Mouse (Mus musculus): ENCODE measurements around the gene Glt1d1. TPM values are rescaled to one million over a fixed set of nuclear protein-coding genes. Genes with fewer than 3 reads are reported as not detected.

Glt1d1 gene
- total and polyA plus RNA-seq, 3 experiments: 0.19 TPM; not detected in 2

- TF ChIP-seq TCF12 (IDR thresholded peaks at IDR 0.05; ENCODE audit: low read depth, low read length) (no peak), ZNF384 (IDR thresholded peaks at IDR 0.05; ENCODE audit: low read depth, low read length) (no peak), MXI1 (IDR thresholded peaks at IDR 0.05; ENCODE audit: low read depth, low read length) (no peak), ZC3H11A (IDR thresholded peaks at IDR 0.05; ENCODE audit: low read depth, low read length) (no peak), MAX (IDR thresholded peaks at IDR 0.05; ENCODE audit: low read length) (no peak), RAD21 (IDR thresholded peaks at IDR 0.05; ENCODE audit: low read depth, low read length) (no peak), GATA1 (IDR thresholded peaks at IDR 0.05; ENCODE audit: low read depth, low read length) (no peak), NRF1 (IDR thresholded peaks at IDR 0.05; ENCODE audit: insufficient read depth, low read depth, low read length, poor library complexity, severe bottlenecking) (no peak), USF1 (IDR thresholded peaks at IDR 0.05; ENCODE audit: low read depth, low read length) (no peak), MAZ (IDR thresholded peaks at IDR 0.05; ENCODE audit: low read depth, low read length) (no peak), SMC3 (IDR thresholded peaks at IDR 0.05; ENCODE audit: low read depth, low read length) (no peak), RCOR1 (IDR thresholded peaks at IDR 0.05; ENCODE audit: low read depth, low read length) (no peak), CTCF (IDR thresholded peaks at IDR 0.05 in 2 of 3, conservative IDR thresholded peaks at IDR 0.05 in 1 of 3; ENCODE audit: control insufficient read depth in 1 of 3, insufficient read depth in 1 of 3, low read depth in 2 of 3, low read length in 3 of 3, poor library complexity in 1 of 3, severe bottlenecking in 1 of 3) (no peak), MAFK (IDR thresholded peaks at IDR 0.05; ENCODE audit: borderline replicate concordance, low read depth, low read length) (no peak), ZMIZ1 (IDR thresholded peaks at IDR 0.05; ENCODE audit: low read depth, low read length) (no peak), KAT2A (conservative IDR thresholded peaks at IDR 0.05; ENCODE audit: low read depth, low read length) (no peak), TBP (IDR thresholded peaks at IDR 0.05; ENCODE audit: low read depth, low read length) (no peak), E2F4 (IDR thresholded peaks at IDR 0.05; ENCODE audit: borderline replicate concordance, low read depth, low read length) (no peak), EP300 (IDR thresholded peaks at IDR 0.05; ENCODE audit: low read depth in 1 of 2, low read length in 2 of 2) (no peak), USF2 (IDR thresholded peaks at IDR 0.05; ENCODE audit: borderline replicate concordance in 1 of 2, insufficient read depth in 1 of 2, low read depth in 1 of 2, low read length in 2 of 2) (no peak)
- H3K36me3 ChIP-seq (ENCODE audit: control insufficient read depth in 1 of 2, insufficient read depth in 2 of 2, low read length in 2 of 2): no peaks in the 10 kb centered on the region
- no peak for DNase-seq (ENCODE audit: low read depth, low spot score)
- no peak overlapping the region for H3K9ac ChIP-seq (ENCODE audit: control insufficient read depth, low read depth, low read length, poor library complexity, severe bottlenecking)
- H3K27ac ChIP-seq (ENCODE audit: control insufficient read depth, low read depth, low read length): no peak overlapping the region
- H3K4me1 ChIP-seq (ENCODE audit: control insufficient read depth in 1 of 2, insufficient read depth in 2 of 2, low read length in 2 of 2): no peaks in the 10 kb centered on the region
- no peaks in the 10 kb centered on the region for H3K79me2 ChIP-seq (ENCODE audit: control insufficient read depth, insufficient read depth, low read length, poor library complexity)
- no peaks in the 10 kb centered on the region for H3K27me3 ChIP-seq (ENCODE audit: control insufficient read depth in 1 of 2, insufficient read depth in 2 of 2, low read length in 2 of 2)
- no peaks in the 10 kb centered on the region for H3K9me3 ChIP-seq (replicated peaks; ENCODE audit: insufficient read depth, low read length)
- H3K4me3 ChIP-seq (ENCODE audit: control insufficient read depth in 1 of 2, insufficient read depth in 1 of 2, low read depth in 2 of 2, low read length in 2 of 2): no peak overlapping the region
These were observed 98.3 kb downstream of the Glt1d1 start for GRCm38 (mm10) chr5:127730351-127730750.

- no peaks in the 10 kb centered on the region for H3K4me1 ChIP-seq (ENCODE audit: control insufficient read depth in 1 of 2, insufficient read depth in 2 of 2, low read length in 2 of 2)
- H3K9ac ChIP-seq (ENCODE audit: control insufficient read depth, low read depth, low read length, poor library complexity, severe bottlenecking): no peak overlapping the region
- no peaks in the 10 kb centered on the region for H3K27me3 ChIP-seq (ENCODE audit: control insufficient read depth in 1 of 2, insufficient read depth in 2 of 2, low read length in 2 of 2)
- no peak for TF ChIP-seq HCFC1 (IDR thresholded peaks at IDR 0.05; ENCODE audit: low read depth, low read length)
- no peak for TF ChIP-seq RAD21 (IDR thresholded peaks at IDR 0.05; ENCODE audit: low read depth, low read length)
- no peak for TF ChIP-seq GATA1 (IDR thresholded peaks at IDR 0.05; ENCODE audit: low read depth, low read length)
- TF ChIP-seq ZC3H11A (IDR thresholded peaks at IDR 0.05; ENCODE audit: low read depth, low read length): no peak
- TF ChIP-seq MYC (IDR thresholded peaks at IDR 0.05; ENCODE audit: low read depth, low read length): no peak
- no peak for TF ChIP-seq E2F4 (IDR thresholded peaks at IDR 0.05; ENCODE audit: borderline replicate concordance, low read depth, low read length)
- TF ChIP-seq RCOR1 (IDR thresholded peaks at IDR 0.05; ENCODE audit: low read depth, low read length): no peak
- no peak for TF ChIP-seq MXI1 (IDR thresholded peaks at IDR 0.05; ENCODE audit: low read depth, low read length)
- no peak for TF ChIP-seq MAX (IDR thresholded peaks at IDR 0.05; ENCODE audit: low read length)
- DNase-seq (ENCODE audit: low read depth, low spot score): no peak
- no peaks in the 10 kb centered on the region for H3K36me3 ChIP-seq (ENCODE audit: control insufficient read depth in 1 of 2, insufficient read depth in 2 of 2, low read length in 2 of 2)
- no peak overlapping the region for H3K4me3 ChIP-seq (ENCODE audit: control insufficient read depth in 1 of 2, insufficient read depth in 1 of 2, low read depth in 2 of 2, low read length in 2 of 2)
- H3K27ac ChIP-seq (ENCODE audit: control insufficient read depth, low read depth, low read length): no peak overlapping the region
- H3K9me3 ChIP-seq (replicated peaks; ENCODE audit: insufficient read depth, low read length): no peaks in the 10 kb centered on the region
- H3K79me2 ChIP-seq (ENCODE audit: control insufficient read depth, insufficient read depth, low read length, poor library complexity): no peaks in the 10 kb centered on the region
These were observed 109.3 kb downstream of the Glt1d1 start for GRCm38 (mm10) chr5:127741331-127741730.

Measured in MEL (cell line).